Mouse (Mus musculus): ENCODE measurements around the gene Nf1.
A peak's percentile ranks its signal among the peaks of the same experiment; 100 is the strongest.

Gene Nf1

GRCm38 (mm10) chr11:79530333-79530761 lies 190.9 kb downstream of the Nf1 start, which contains the start of the genes Evi2 and Evi2a:
Gene Evi2, minus strand, starts transcription at chr11:79530589.
Gene Evi2a, minus strand, starts transcription at chr11:79530609.
- DNase-seq, result no peak

GRCm38 (mm10) chr11:79530774-79531173 lies 191.3 kb downstream of the Nf1 start:
- DNase-seq, result no peak

- no peak for DNase-seq
Observed at GRCm38 (mm10) chr11:79531485-79531884, 192.0 kb downstream of the Nf1 start.

- no peak for DNase-seq
Observed at GRCm38 (mm10) chr11:79533311-79533710, 193.8 kb downstream of the Nf1 start.

GRCm38 (mm10) chr11:79533950-79534690 lies 194.6 kb downstream of the Nf1 start:
- no peak for DNase-seq

- DNase-seq, result no peak
Observed at GRCm38 (mm10) chr11:79535554-79535953, 196.1 kb downstream of the Nf1 start.

GRCm38 (mm10) chr11:79536293-79536692 lies 196.8 kb downstream of the Nf1 start:
- no peak for DNase-seq

GRCm38 (mm10) chr11:79552622-79553021 lies 213.1 kb downstream of the Nf1 start:
- DNase-seq, result no peak

GRCm38 (mm10) chr11:79560536-79560935 lies 221.0 kb downstream of the Nf1 start:
- no peak for DNase-seq

GRCm38 (mm10) chr11:79563493-79563892 lies 224.0 kb downstream of the Nf1 start:
- DNase-seq, result no peak

GRCm38 (mm10) chr11:79566947-79567346 lies 227.5 kb downstream of the Nf1 start:
- DNase-seq, result no peak

- DNase-seq, result no peak
Observed at GRCm38 (mm10) chr11:79568197-79568911, 228.9 kb downstream of the Nf1 start.

- DNase-seq, result no peak
Observed at GRCm38 (mm10) chr11:79570319-79570718, 230.8 kb downstream of the Nf1 start.

GRCm38 (mm10) chr11:79573836-79574235 lies 234.3 kb downstream of the Nf1 start:
- no peak for DNase-seq

- no peak for DNase-seq
Observed at GRCm38 (mm10) chr11:79575383-79576073, 236.0 kb downstream of the Nf1 start.

- DNase-seq, result peak; percentile 85
Observed at GRCm38 (mm10) chr11:79577741-79578140, 238.2 kb downstream of the Nf1 start.

- DNase-seq, result no peak
Observed at GRCm38 (mm10) chr11:79580660-79581059, 241.2 kb downstream of the Nf1 start.

- DNase-seq, result no peak
Observed at GRCm38 (mm10) chr11:79581257-79581656, 241.8 kb downstream of the Nf1 start.

GRCm38 (mm10) chr11:79584191-79584590 lies 244.7 kb downstream of the Nf1 start:
- DNase-seq, result peak; percentile 64

- no peak for DNase-seq
Observed at GRCm38 (mm10) chr11:79589317-79590075, 250.0 kb downstream of the Nf1 start.

GRCm38 (mm10) chr11:79590664-79591590 lies 251.4 kb downstream of the Nf1 start, which contains the start of gene Rab11fip4:
Gene Rab11fip4, plus strand, starts transcription at chr11:79591212.
- DNase-seq, result peak; percentile 57

- no peak for DNase-seq
Observed at GRCm38 (mm10) chr11:79591591-79591975, 252.1 kb downstream of the Nf1 start.

All from right cerebral cortex, postnatal 14 days (tissue).